Mouse (Mus musculus) MEL (cell line): ENCODE results near the gene Dlgap1. TPM values are rescaled to one million over a fixed set of nuclear protein-coding genes. Genes with fewer than 3 reads are reported as not detected.

Experiments
- DNase-seq: peaks from one replicate; pipeline ENCODE4 v3.0.0; 2011; ENCODE audit warnings: low read depth, low spot score
- H3K27ac ChIP-seq: 2 replicates; pipeline ENCODE4 v1.5.1; 2012; ENCODE audit warnings: low read depth, mild to moderate bottlenecking, control low read depth, low read length, moderate library complexity; ENCODE audit not compliant: control insufficient read depth
- H3K27me3 ChIP-seq, 2 experiments: fragments of 150-350 bp in 1 of 2; sonication (generic) in 1 of 2; 2 replicates each; pipeline ENCODE4 v1.6.1; 2012; ENCODE audit warnings: low read length in 2 of 2, mild to moderate bottlenecking in 2 of 2, improper control_type of control experiment in 1 of 2, moderate library complexity in 1 of 2; ENCODE audit not compliant: insufficient read depth in 2 of 2, control insufficient read depth in 1 of 2
- H3K36me3 ChIP-seq, 2 experiments: 2 replicates each; pipeline ENCODE4 v1.6.1; 2012 to 2014; ENCODE audit warnings: low read length in 2 of 2, improper control_type of control experiment in 1 of 2, inconsistent platforms in 1 of 2, mild to moderate bottlenecking in 1 of 2; ENCODE audit not compliant: insufficient read depth in 2 of 2, control insufficient read depth in 1 of 2
- H3K4me1 ChIP-seq, 2 experiments: fragments of 150-350 bp in 1 of 2; sonication (generic) in 1 of 2; 2 replicates each; pipeline ENCODE4 v1.6.1; 2012; ENCODE audit warnings: low read length in 2 of 2, improper control_type of control experiment in 1 of 2, mild to moderate bottlenecking in 1 of 2; ENCODE audit not compliant: insufficient read depth in 2 of 2, control insufficient read depth in 1 of 2
- H3K4me3 ChIP-seq, 2 experiments: fragments of 150-350 bp in 1 of 2; sonication (generic) in 1 of 2; 2 replicates each; pipeline ENCODE4 v1.5.1; 2012; ENCODE audit warnings: low read depth in 2 of 2, low read length in 2 of 2, mild to moderate bottlenecking in 2 of 2, moderate library complexity in 2 of 2, control low read depth in 1 of 2, improper control_type of control experiment in 1 of 2; ENCODE audit not compliant: control insufficient read depth in 1 of 2, insufficient read depth in 1 of 2
- H3K79me2 ChIP-seq: 2 replicates; pipeline ENCODE4 v1.6.1; 2012; ENCODE audit warnings: mild to moderate bottlenecking, low read length, moderate library complexity; ENCODE audit not compliant: control insufficient read depth, poor library complexity, insufficient read depth
- H3K9ac ChIP-seq: 2 replicates; pipeline ENCODE4 v1.6.1; 2012; ENCODE audit warnings: low read depth, mild to moderate bottlenecking, control low read depth, low read length, moderate library complexity; ENCODE audit not compliant: control insufficient read depth, poor library complexity, severe bottlenecking
- H3K9me3 ChIP-seq: fragments of 150-350 bp; sonication (generic); replicated peaks from 2 replicates; pipeline ENCODE4 v1.6.1; 2012; ENCODE audit warnings: mild to moderate bottlenecking, low read length, improper control_type of control experiment, moderate library complexity; ENCODE audit not compliant: insufficient read depth
- BHLHE40 ChIP-seq: IDR thresholded peaks from 2 replicates; pipeline ENCODE4 v1.6.1; 2012; ENCODE audit warnings: low read depth, mild to moderate bottlenecking, inconsistent platforms, low read length, improper control_type of control experiment, borderline replicate concordance
- CHD1 ChIP-seq: IDR thresholded peaks from 2 replicates; pipeline ENCODE4 v1.6.1; 2012; ENCODE audit warnings: low read depth, mild to moderate bottlenecking, inconsistent platforms, low read length, improper control_type of control experiment
- CHD2 ChIP-seq: IDR thresholded peaks from 2 replicates; pipeline ENCODE4 v1.6.1; 2011; ENCODE audit warnings: low read length, improper control_type of control experiment
- CTCF ChIP-seq, 3 experiments: IDR thresholded peaks in 2 of 3; conservative IDR thresholded peaks in 1 of 3; 2 replicates each; pipeline ENCODE4 v1.5.1; 2011 to 2012; ENCODE audit warnings: low read length in 3 of 3, low read depth in 2 of 3, mild to moderate bottlenecking in 2 of 3, improper control_type of control experiment in 1 of 3, inconsistent platforms in 1 of 3, mixed read lengths in 1 of 3, moderate library complexity in 1 of 3; ENCODE audit not compliant: control insufficient read depth in 1 of 3, insufficient read depth in 1 of 3, poor library complexity in 1 of 3, severe bottlenecking in 1 of 3
- EP300 ChIP-seq, 2 experiments: IDR thresholded peaks; 2 replicates each; pipeline ENCODE4 v1.6.1; 2011; ENCODE audit warnings: improper control_type of control experiment in 2 of 2, low read length in 2 of 2, low read depth in 1 of 2, mild to moderate bottlenecking in 1 of 2
- ETS1 ChIP-seq: IDR thresholded peaks from 2 replicates; pipeline ENCODE4 v1.6.1; 2012; ENCODE audit warnings: low read depth, mild to moderate bottlenecking, inconsistent platforms, low read length, improper control_type of control experiment, moderate library complexity
- GATA1 ChIP-seq: IDR thresholded peaks from 2 replicates; pipeline ENCODE4 v1.6.1; 2011; ENCODE audit warnings: low read depth, low read length, improper control_type of control experiment
- KAT2A ChIP-seq: conservative IDR thresholded peaks from 2 replicates; pipeline ENCODE4 v1.6.1; 2012; ENCODE audit warnings: low read depth, low read length, improper control_type of control experiment, inconsistent platforms
- MAX ChIP-seq: IDR thresholded peaks from 2 replicates; pipeline ENCODE4 v1.6.1; 2011; ENCODE audit warnings: low read length, improper control_type of control experiment
- MAZ ChIP-seq: IDR thresholded peaks from 2 replicates; pipeline ENCODE4 v1.6.1; 2012; ENCODE audit warnings: low read depth, mild to moderate bottlenecking, inconsistent platforms, low read length, improper control_type of control experiment
- MEF2A ChIP-seq: IDR thresholded peaks from 2 replicates; pipeline ENCODE4 v1.6.1; 2014; ENCODE audit warnings: low read depth, mild to moderate bottlenecking, inconsistent platforms, low read length, improper control_type of control experiment; ENCODE audit not compliant: poor library complexity, insufficient replicate concordance, severe bottlenecking; ENCODE audit errors: extremely low read depth
- MXI1 ChIP-seq: IDR thresholded peaks from 2 replicates; pipeline ENCODE4 v1.6.1; 2011; ENCODE audit warnings: mild to moderate bottlenecking, low read depth, low read length, improper control_type of control experiment
- MYB ChIP-seq: IDR thresholded peaks from 2 replicates; pipeline ENCODE4 v1.6.1; 2011; ENCODE audit warnings: mild to moderate bottlenecking, low read depth, low read length, improper control_type of control experiment
- POLR2A ChIP-seq, 2 experiments: IDR thresholded peaks; 2 replicates each; pipeline ENCODE4 v1.6.1; 2011 to 2012; ENCODE audit warnings: low read length in 2 of 2, mild to moderate bottlenecking in 2 of 2, control low read depth in 1 of 2, improper control_type of control experiment in 1 of 2, low read depth in 1 of 2, moderate library complexity in 1 of 2; ENCODE audit not compliant: control insufficient read depth in 1 of 2, insufficient read depth in 1 of 2, poor library complexity in 1 of 2
- POLR2AphosphoS2 ChIP-seq: IDR thresholded peaks from 2 replicates; pipeline ENCODE4 v1.6.1; 2011; ENCODE audit warnings: low read length, improper control_type of control experiment
- RCOR1 ChIP-seq: IDR thresholded peaks from 2 replicates; pipeline ENCODE4 v1.6.1; 2012; ENCODE audit warnings: low read depth, mild to moderate bottlenecking, inconsistent platforms, low read length, improper control_type of control experiment
- SIN3A ChIP-seq: IDR thresholded peaks from 2 replicates; pipeline ENCODE4 v1.6.1; 2012; ENCODE audit warnings: low read length, improper control_type of control experiment, inconsistent platforms
- SMC3 ChIP-seq: IDR thresholded peaks from 2 replicates; pipeline ENCODE4 v1.6.1; 2011; ENCODE audit warnings: low read depth, low read length, improper control_type of control experiment
- TAL1 ChIP-seq: IDR thresholded peaks from 2 replicates; pipeline ENCODE4 v1.6.1; 2012; ENCODE audit warnings: mild to moderate bottlenecking, inconsistent platforms, low read length, moderate library complexity, mixed read lengths
- TBP ChIP-seq: IDR thresholded peaks from 2 replicates; pipeline ENCODE4 v1.8.0; 2011; ENCODE audit warnings: low read depth, low read length, improper control_type of control experiment
- USF1 ChIP-seq: IDR thresholded peaks from 2 replicates; pipeline ENCODE4 v1.6.1; 2014; ENCODE audit warnings: low read depth, mild to moderate bottlenecking, inconsistent platforms, low read length, improper control_type of control experiment, moderate library complexity
- ZC3H11A ChIP-seq: IDR thresholded peaks from 2 replicates; pipeline ENCODE4 v1.6.1; 2012; ENCODE audit warnings: low read depth, mild to moderate bottlenecking, inconsistent platforms, low read length, improper control_type of control experiment
- ZKSCAN1 ChIP-seq: IDR thresholded peaks from 2 replicates; pipeline ENCODE4 v1.6.1; 2012; ENCODE audit warnings: low read depth, mild to moderate bottlenecking, inconsistent platforms, low read length, improper control_type of control experiment, moderate library complexity
- polyA plus RNA-seq, 2 experiments: library from polyadenylated mRNA; stranded (reverse) in 1 of 2; unstranded in 1 of 2; fragments of >175 nt in 1 of 2; fragments of >200 nt in 1 of 2; gene quantifications; 2 replicates each; pipeline versions ENCODE4 v1.2.1 to v1.2.4; 2012; ENCODE audit warnings: low replicate concordance in 2 of 2, low read depth in 1 of 2; ENCODE audit not compliant: insufficient read length in 2 of 2, insufficient read depth in 1 of 2, missing spikeins in 1 of 2
- total RNA-seq: library from RNA; depleted of rRNA; stranded (reverse); fragments of 300-350 nt; gene quantifications from 2 replicates; pipeline ENCODE4 v1.2.3, GENCODE M21; 2012

The Dlgap1 gene
- total and polyA plus RNA-seq, 3 experiments, result 0.06 TPM; not detected in 2

- H3K9ac ChIP-seq, result no peak overlapping the region
- no peaks in the 10 kb centered on the region for H3K79me2 ChIP-seq
- H3K4me1 ChIP-seq, result no peaks in the 10 kb centered on the region
- H3K27me3 ChIP-seq, result no peaks in the 10 kb centered on the region
- no peak for DNase-seq
- H3K9me3 ChIP-seq, result no peaks in the 10 kb centered on the region
- no peak for TF ChIP-seq GATA1
- TF ChIP-seq BHLHE40, result no peak
- TF ChIP-seq ETS1, result no peak
- TF ChIP-seq TBP, result no peak
- TF ChIP-seq ZKSCAN1, result no peak
- no peak for TF ChIP-seq EP300 (IDR thresholded peaks at IDR 0.05; ENCODE audit: low read depth in 1 of 2, low read length in 2 of 2)
- no peak for TF ChIP-seq CHD2
- no peak for TF ChIP-seq MYB
- no peak for TF ChIP-seq ZC3H11A
- no peak for TF ChIP-seq KAT2A
- no peak for TF ChIP-seq SIN3A
- no peak for TF ChIP-seq CTCF (IDR thresholded peaks at IDR 0.05 in 2 of 3, conservative IDR thresholded peaks at IDR 0.05 in 1 of 3; ENCODE audit: control insufficient read depth in 1 of 3, insufficient read depth in 1 of 3, low read depth in 2 of 3, low read length in 3 of 3, poor library complexity in 1 of 3, severe bottlenecking in 1 of 3)
- H3K27ac ChIP-seq, result no peak overlapping the region
- no peaks in the 10 kb centered on the region for H3K36me3 ChIP-seq
- no peak overlapping the region for H3K4me3 ChIP-seq
These were observed 5.1 kb downstream of the Dlgap1 start for GRCm38 (mm10) chr17:69973991-69974390.

GRCm38 (mm10) chr17:69982236-69982923 lies 13.5 kb downstream of the Dlgap1 start:
- Histone ChIP-seq H3K4me1 (no peaks in the 10 kb centered on the region), H3K4me3 (no peak overlapping the region), H3K9me3 (no peaks in the 10 kb centered on the region), H3K27me3 (no peaks in the 10 kb centered on the region), H3K9ac (no peak overlapping the region), H3K36me3 (no peaks in the 10 kb centered on the region), H3K79me2 (no peaks in the 10 kb centered on the region), H3K27ac (no peak overlapping the region)
- DNase-seq, result no peak
- TF ChIP-seq CHD1 (no peak), MEF2A (no peak), GATA1 (no peak), ZC3H11A (no peak), RCOR1 (no peak), ZKSCAN1 (no peak), CHD2 (no peak), KAT2A (no peak), MAX (no peak), MYB (no peak), TBP (no peak), POLR2A (IDR thresholded peaks at IDR 0.05; ENCODE audit: control insufficient read depth in 1 of 2, insufficient read depth in 1 of 2, low read depth in 1 of 2, low read length in 2 of 2, poor library complexity in 1 of 2) (no peak), ETS1 (no peak), MXI1 (no peak), USF1 (no peak), MAZ (no peak), TAL1 (no peak), SMC3 (no peak), SIN3A (no peak), POLR2AphosphoS2 (no peak)
